Mouse (Mus musculus) forebrain, embryonic 10.5 days (tissue): ENCODE measurements at regions not wholly inside any gene's neighbourhood (a gene's known extent, or its start where the extent isn't known, plus 50 kb on each side); places are given as distances from the start of the nearest gene placed in this dataset.

Experiments used
- DNase-seq: peaks from one replicate; pipeline ENCODE4 v3.0.0-alpha.2; 2017; ENCODE audit warnings: low spot score; ENCODE audit errors: extremely low spot score
- H3K27ac ChIP-seq: fragments of 300-500 bp; sonication (generic); 2 replicates; pipeline ENCODE4 v1.5.1; 2016; ENCODE audit warnings: mild to moderate bottlenecking
- H3K27me3 ChIP-seq: fragments of 300-500 bp; sonication (generic); 2 replicates; pipeline ENCODE4 v1.6.1; 2016; ENCODE audit warnings: mild to moderate bottlenecking; ENCODE audit not compliant: poor library complexity, severe bottlenecking
- H3K36me3 ChIP-seq: fragments of 300-500 bp; sonication (generic); replicated peaks from 2 replicates; pipeline ENCODE4 v1.6.1; 2016; ENCODE audit warnings: mild to moderate bottlenecking, moderate library complexity
- H3K4me1 ChIP-seq: fragments of 300-500 bp; sonication (generic); 2 replicates; pipeline ENCODE4 v1.6.1; 2016
- H3K4me3 ChIP-seq: fragments of 300-500 bp; sonication (generic); 2 replicates; pipeline ENCODE4 v1.5.1; 2016; ENCODE audit warnings: mild to moderate bottlenecking, moderate library complexity
- H3K9me3 ChIP-seq: fragments of 300-500 bp; sonication (generic); 2 replicates; pipeline ENCODE4 v1.6.1; 2016; ENCODE audit warnings: mild to moderate bottlenecking, moderate library complexity
- WGBS: fragments of 180-500 bp; shearing (Covaris S2); methylation state at CpG from one replicate; pipeline ENCODE4 v1.1.7; 2016; 5-methylcytosine and 5-hydroxymethylcytosine counted together

GRCm38 (mm10) chr1:41705692-41706091, 900.3 kb downstream of the Tmem182 start:
- no peaks in the 10 kb centered on the region for H3K27me3 ChIP-seq
- WGBS: 87% methylated on average over 3 of the region's 3 CpGs

DNA sequence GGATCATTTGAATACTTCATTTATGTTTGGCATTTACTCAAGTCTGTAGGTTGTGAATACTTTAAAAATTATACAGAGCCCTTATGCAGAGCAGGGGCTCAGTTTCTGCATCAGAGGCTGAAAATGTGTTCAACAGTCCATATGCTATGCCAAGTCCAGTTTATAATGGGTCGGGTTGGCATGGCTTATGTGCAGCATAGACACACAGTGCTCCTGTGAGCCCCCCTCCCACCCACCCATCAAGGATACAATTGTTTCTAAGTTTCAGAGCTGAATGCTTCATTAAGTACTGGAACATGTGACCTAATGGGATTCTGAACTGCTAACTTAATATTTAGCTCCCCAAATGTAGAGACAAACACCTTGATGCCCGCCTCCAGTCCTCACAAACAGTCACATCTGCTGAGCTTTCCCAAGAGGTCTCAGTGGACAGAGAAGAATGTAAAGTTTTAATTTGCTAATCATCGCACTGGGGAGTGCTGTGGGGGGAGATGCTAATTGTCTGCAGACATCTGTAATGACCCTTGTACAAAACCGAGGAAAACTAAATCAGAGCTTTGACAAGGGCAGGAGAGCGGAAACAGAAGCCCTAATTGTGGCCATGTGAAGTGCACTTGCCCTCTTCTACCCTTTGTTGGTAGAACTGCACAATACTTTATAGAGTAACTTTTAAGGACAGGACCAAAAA, 937.4 kb downstream of the Tmem182 start:
- H3K9me3 ChIP-seq: no peaks in the 10 kb centered on the region
- 40% methylated on average over 5 of the region's 5 CpGs for WGBS
- no peaks in the 10 kb centered on the region for H3K36me3 ChIP-seq
- H3K27me3 ChIP-seq: no peaks in the 10 kb centered on the region
- DNase-seq: peak; percentile 17
- peak overlapping the region; percentile 75 for H3K27ac ChIP-seq
- H3K4me3 ChIP-seq: no peak overlapping the region
- peaks cover 30% of the 10 kb centered on the region for H3K4me1 ChIP-seq

More at GRCm38 (mm10) chr1:41705692-41706091, 900.3 kb downstream of the Tmem182 start:
- no peaks in the 10 kb centered on the region for H3K9me3 ChIP-seq
- no peaks in the 10 kb centered on the region for H3K36me3 ChIP-seq
- no peak overlapping the region for H3K4me3 ChIP-seq
- no peak overlapping the region for H3K27ac ChIP-seq
- H3K4me1 ChIP-seq: no peaks in the 10 kb centered on the region
- DNase-seq: no peak

DNA sequence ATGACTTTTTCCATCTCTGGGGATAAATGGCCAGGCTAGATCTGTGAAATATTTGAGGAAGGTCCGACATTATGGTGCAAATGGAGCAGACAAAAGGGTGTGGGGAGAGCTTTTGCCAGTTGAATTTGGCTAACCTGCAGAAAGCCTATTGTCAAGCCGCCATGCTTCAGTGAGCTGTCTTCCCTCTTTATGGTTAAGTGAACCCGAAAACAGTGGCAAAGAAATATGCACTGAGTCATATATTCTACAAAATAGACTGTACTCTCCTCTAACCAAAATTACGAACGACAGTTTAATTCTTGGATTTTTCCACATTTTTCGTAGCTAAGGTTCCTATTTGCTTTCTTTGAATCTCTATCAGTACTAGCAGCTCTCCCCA, 937.9 kb downstream of the Tmem182 start:
- H3K27me3 ChIP-seq: no peaks in the 10 kb centered on the region
- DNase-seq: no peak
- H3K9me3 ChIP-seq: no peaks in the 10 kb centered on the region
- no peaks in the 10 kb centered on the region for H3K36me3 ChIP-seq
- H3K4me3 ChIP-seq: no peak overlapping the region
- H3K27ac ChIP-seq: peak overlapping the region; percentile 75
- WGBS: 54% methylated on average over 6 of the region's 6 CpGs
- peaks cover 30% of the 10 kb centered on the region for H3K4me1 ChIP-seq

DNA sequence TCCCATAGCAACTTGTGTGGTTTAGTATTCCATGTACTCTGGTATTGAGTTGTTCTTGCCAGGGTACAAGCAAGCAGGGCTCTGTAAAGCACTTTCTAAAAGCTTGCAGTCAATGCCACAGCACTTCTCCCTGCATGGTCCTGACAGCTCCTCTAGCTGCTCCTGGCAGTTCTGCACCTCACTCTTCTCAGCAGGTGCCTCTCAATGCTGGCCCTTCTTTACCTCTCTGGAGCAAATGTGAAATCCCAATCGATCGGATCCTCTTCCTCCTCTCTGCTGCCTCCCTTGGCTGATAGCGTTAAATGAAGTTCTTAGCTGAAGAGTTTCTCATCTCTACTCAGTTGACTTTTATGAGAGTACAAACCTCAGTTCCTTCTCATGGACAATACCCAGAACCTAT, 939.1 kb downstream of the Tmem182 start:
- 53% methylated on average over 3 of the region's 3 CpGs for WGBS
- Histone ChIP-seq H3K27me3 (no peaks in the 10 kb centered on the region), H3K9me3 (no peaks in the 10 kb centered on the region), H3K4me3 (no peak overlapping the region), H3K36me3 (no peaks in the 10 kb centered on the region), H3K27ac (peak overlapping the region; percentile 32; the same call in 1 of the 2 replicates), H3K4me1 (peaks cover 30% of the 10 kb centered on the region)
- DNase-seq: no peak

- no peak for DNase-seq
- Histone ChIP-seq H3K36me3 (no peaks in the 10 kb centered on the region), H3K4me3 (no peak overlapping the region), H3K27ac (no peak overlapping the region), H3K4me1 (no peaks in the 10 kb centered on the region), H3K9me3 (no peaks in the 10 kb centered on the region), H3K27me3 (no peaks in the 10 kb centered on the region)
- WGBS: 75% methylated on average over 6 of the region's 6 CpGs
Observed at GRCm38 (mm10) chr1:41759366-41759765, 936.2 kb upstream of the Pou3f3 start.
